Mouse (Mus musculus) hindbrain, postnatal 0 days (tissue): Measurements from ENCODE around the gene Apoa4. TPM values are rescaled to one million over a fixed set of nuclear protein-coding genes. Genes with fewer than 3 reads are reported as not detected.

Source experiments
- ATAC-seq: fragments of 200-750 bp; cut with Nextera tagmentation; 2 replicates; pipeline ENCODE4 v1.8.0; 2017; ENCODE audit warnings: mild to moderate bottlenecking, moderate TSS enrichment, moderate library complexity
- DNase-seq: peaks from one replicate; pipeline ENCODE4 v3.0.0-alpha.2; 2015; ENCODE audit warnings: low spot score
- H3K27ac ChIP-seq: fragments of 300-500 bp; sonication (generic); 2 replicates; pipeline ENCODE4 v1.5.1; 2014; ENCODE audit warnings: mild to moderate bottlenecking
- H3K27me3 ChIP-seq: fragments of 300-500 bp; sonication (generic); 2 replicates; pipeline ENCODE4 v1.6.1; 2014; ENCODE audit warnings: low read length, mixed read lengths; ENCODE audit not compliant: insufficient read depth
- H3K36me3 ChIP-seq: fragments of 300-500 bp; sonication (generic); 2 replicates; pipeline ENCODE4 v1.6.1; 2014; ENCODE audit warnings: low read length, mixed read lengths; ENCODE audit not compliant: insufficient read depth
- H3K4me1 ChIP-seq: fragments of 300-500 bp; sonication (generic); 2 replicates; pipeline ENCODE4 v1.6.1; 2014; ENCODE audit warnings: antibody characterized with exemption, low read length, mixed read lengths; ENCODE audit not compliant: insufficient read depth
- H3K4me2 ChIP-seq: fragments of 300-500 bp; sonication (generic); 2 replicates; pipeline ENCODE4 v1.6.1; 2014; ENCODE audit warnings: low read depth, mild to moderate bottlenecking, low read length, moderate library complexity, mixed read lengths
- H3K4me3 ChIP-seq: fragments of 300-500 bp; sonication (generic); 2 replicates; pipeline ENCODE4 v1.5.1; 2014; ENCODE audit warnings: low read length
- H3K9ac ChIP-seq: fragments of 300-500 bp; sonication (generic); replicated peaks from 2 replicates; pipeline ENCODE4 v1.6.1; 2014; ENCODE audit warnings: mild to moderate bottlenecking, low read length, moderate library complexity, mixed read lengths
- H3K9me3 ChIP-seq: fragments of 300-500 bp; sonication (generic); 2 replicates; pipeline ENCODE4 v1.6.1; 2016; ENCODE audit warnings: low read length, mixed read lengths
- CTCF ChIP-seq: IDR thresholded peaks from 2 replicates; pipeline ENCODE4 v1.5.1; 2016; ENCODE audit warnings: antibody characterized with exemption, control low read depth, low read depth
- WGBS: fragments of 180-500 bp; shearing (Covaris S2); extraction: QIAGEN DNeasy Blood & Tissue Kit; methylation state at CpG from one replicate; pipeline ENCODE4 v1.1.7; 2014; 5-methylcytosine and 5-hydroxymethylcytosine counted together
- polyA plus RNA-seq: library from polyadenylated mRNA; unstranded; fragments of >200 nt; fragmentation: Nextera tagmentation; extraction: Ambion mirVana; gene quantifications from 2 replicates; pipeline ENCODE4 v1.2.1, GENCODE M21; 2015
- total RNA-seq: library from RNA; depleted of rRNA; stranded (reverse); fragments of >200 nt; gene quantifications from 2 replicates; pipeline ENCODE4 v1.2.3, GENCODE M21; 2014

The Apoa4 gene
- total and polyA plus RNA-seq, 2 experiments from 2014 or later: not detected

GRCm38 (mm10) chr9:46235596-46235648 lies 5.1 kb upstream of the Apoa4 start, which contains the start of gene Apoc3:
Apoc3 (minus strand) TSS chr9:46235636.
- Histone ChIP-seq H3K27ac (no peak within 1 kb of the TSS), H3K4me1 (no peaks in the 10 kb centered on the region), H3K36me3 (no peaks in the 10 kb centered on the region), H3K4me2 (no peak within 1 kb of the TSS), H3K4me3 (no peak within 1 kb of the TSS), H3K9me3 (no peaks in the 10 kb centered on the region), H3K9ac (no peak within 1 kb of the TSS), H3K27me3 (no peaks in the 10 kb centered on the region)
- no peak for TF ChIP-seq CTCF
- no peak for DNase-seq
- ATAC-seq: no peak

- no peaks in the 10 kb centered on the region for H3K36me3 ChIP-seq
- ATAC-seq (no peak), DNase-seq (no peak)
- WGBS: 68% methylated on average over 4 of the region's 4 CpGs
- H3K9ac ChIP-seq: no peak overlapping the region
- H3K4me2 ChIP-seq: no peak overlapping the region
- H3K27me3 ChIP-seq: no peaks in the 10 kb centered on the region
- H3K4me1 ChIP-seq: no peaks in the 10 kb centered on the region
- H3K4me3 ChIP-seq: no peak overlapping the region
- H3K27ac ChIP-seq: no peak overlapping the region
- TF ChIP-seq CTCF: no peak
- no peaks in the 10 kb centered on the region for H3K9me3 ChIP-seq
Observed at GRCm38 (mm10) chr9:46235649-46236048, 4.8 kb upstream of the Apoa4 start.

GRCm38 (mm10) chr9:46238850-46239249 lies 1.6 kb upstream of the Apoa4 start:
- H3K4me3 ChIP-seq: no peak overlapping the region
- H3K36me3 ChIP-seq: no peaks in the 10 kb centered on the region
- H3K4me1 ChIP-seq: no peaks in the 10 kb centered on the region
- H3K4me2 ChIP-seq: no peak overlapping the region
- no peaks in the 10 kb centered on the region for H3K9me3 ChIP-seq
- WGBS: 86% methylated on average over 7 of the region's 7 CpGs
- no peaks in the 10 kb centered on the region for H3K27me3 ChIP-seq
- DNase-seq (no peak), ATAC-seq (no peak)
- H3K9ac ChIP-seq: no peak overlapping the region
- TF ChIP-seq CTCF: no peak
- no peak overlapping the region for H3K27ac ChIP-seq

- WGBS: 73% methylated on average over 2 of the region's 2 CpGs
Observed at GRCm38 (mm10) chr9:46241818-46242217, 1.3 kb downstream of the Apoa4 start.

GRCm38 (mm10) chr9:46243122-46243521 lies 2.6 kb downstream of the Apoa4 start:
- no peak for TF ChIP-seq CTCF
- ATAC-seq (no peak), DNase-seq (no peak)
- H3K9ac ChIP-seq: no peak overlapping the region
- no peak overlapping the region for H3K4me3 ChIP-seq
- no peaks in the 10 kb centered on the region for H3K36me3 ChIP-seq
- 61% methylated on average over 4 of the region's 4 CpGs for WGBS
- no peak overlapping the region for H3K27ac ChIP-seq
- H3K9me3 ChIP-seq: no peaks in the 10 kb centered on the region
- no peaks in the 10 kb centered on the region for H3K27me3 ChIP-seq
- no peak overlapping the region for H3K4me2 ChIP-seq
- H3K4me1 ChIP-seq: no peaks in the 10 kb centered on the region

More at GRCm38 (mm10) chr9:46241818-46242217, 1.3 kb downstream of the Apoa4 start:
- no peaks in the 10 kb centered on the region for H3K4me1 ChIP-seq
- no peak overlapping the region for H3K9ac ChIP-seq
- TF ChIP-seq CTCF: no peak
- no peak overlapping the region for H3K4me3 ChIP-seq
- no peaks in the 10 kb centered on the region for H3K36me3 ChIP-seq
- H3K4me2 ChIP-seq: no peak overlapping the region
- ATAC-seq (no peak), DNase-seq (no peak)
- no peak overlapping the region for H3K27ac ChIP-seq
- H3K9me3 ChIP-seq: no peaks in the 10 kb centered on the region
- H3K27me3 ChIP-seq: no peaks in the 10 kb centered on the region

GRCm38 (mm10) chr9:46243584-46243983 lies 3.1 kb downstream of the Apoa4 start:
- DNase-seq (no peak), ATAC-seq (no peak)
- TF ChIP-seq CTCF: no peak
- Histone ChIP-seq H3K4me2 (no peak overlapping the region), H3K4me1 (no peaks in the 10 kb centered on the region), H3K9ac (no peak overlapping the region), H3K27me3 (no peaks in the 10 kb centered on the region), H3K9me3 (no peaks in the 10 kb centered on the region), H3K4me3 (no peak overlapping the region), H3K27ac (no peak overlapping the region), H3K36me3 (no peaks in the 10 kb centered on the region)
- 50% methylated on average over 8 of the region's 8 CpGs for WGBS

GRCm38 (mm10) chr9:46246752-46247324 lies 6.3 kb downstream of the Apoa4 start:
- Histone ChIP-seq H3K4me3 (no peak overlapping the region), H3K9me3 (no peaks in the 10 kb centered on the region), H3K27ac (no peak overlapping the region), H3K4me1 (no peaks in the 10 kb centered on the region), H3K9ac (no peak overlapping the region), H3K36me3 (no peaks in the 10 kb centered on the region), H3K4me2 (no peak overlapping the region), H3K27me3 (no peaks in the 10 kb centered on the region)
- peak; percentile 86 for ATAC-seq
- WGBS: 21% methylated on average over 11 of the region's 11 CpGs
- DNase-seq: peak; percentile 95
- TF ChIP-seq CTCF: peak; percentile 88
